20 mouse cellular contexts compared by ENCODE assay signal in genomic region chr3:66705766-66706165, GRCm38 (mm10).
A peak's percentile ranks its signal among the peaks of the same experiment; 100 is the strongest.
DNase-seq lines count a peak whose midpoint lies in the region; ATAC-seq lines count a peak whose summit lies in the region.
"Had no signal": no experiment of that assay in that cellular context is flagged by ENCODE, and none has a peak within 500 bp of the region (broad histone marks: within the 10 kb centered on the region; RNA-seq: fewer than 3 reads in every experiment).

No protein-coding gene starts in this region.

- H3K4me1 ChIP-seq in limb, embryonic 11.5 days (ENCODE audit: control insufficient read depth, insufficient read depth, low read length), result no peaks in the 10 kb centered on the region
- H3K4me1 ChIP-seq in limb, embryonic 10.5 days, result peaks cover 11% of the 10 kb centered on the region

- DNase-seq in limb, embryonic 11.5 days (ENCODE audit: low spot score), result peak; percentile 43
- no peak for DNase-seq in limb, embryonic 10.5 days (ENCODE audit: low spot score)
- DNase-seq in forelimb bud, embryonic 11.5 days (ENCODE audit: low read depth, low spot score), result peak; percentile 68
- no peak for DNase-seq in MN1 (ENCODE audit: low spot score)
- DNase-seq: adrenal gland, adult 2 months; adrenal gland, adult 8-10 months; adrenal gland, postnatal 10 days; adrenal gland, postnatal 14 days; adrenal gland, postnatal 25 days; adrenal gland, postnatal 36 days; B cell, adult 2 months; cerebellum, adult 11 months; cerebellum, adult 11-12 months; cerebellum, adult 18-20 months; cerebellum, adult 2 months had no signal

- no peaks in the 10 kb centered on the region for H3K27me3 ChIP-seq in limb, embryonic 11.5 days (ENCODE audit: control insufficient read depth, insufficient read depth, low read length)
- H3K27me3 ChIP-seq in limb, embryonic 10.5 days (ENCODE audit: low read depth, poor library complexity, severe bottlenecking), result no peaks in the 10 kb centered on the region
- H3K27me3 ChIP-seq: CH12.LX had no signal

- peak; percentile 86 for ATAC-seq in limb, embryonic 11.5 days (ENCODE audit: insufficient number of reproducible peaks, low FRiP score, low TSS enrichment, low read depth)
- ATAC-seq: activated CD4-positive, CD25-positive, alpha-beta regulatory T cell, adult 4 months; CD4-positive, CD25-positive, alpha-beta regulatory T cell, adult 4 months; Patski had no signal

- no peak overlapping the region for H3K4me3 ChIP-seq in limb, embryonic 11.5 days (ENCODE audit: low read depth, low read length)
- H3K4me3 ChIP-seq in limb, embryonic 10.5 days, result no peak overlapping the region

- no peak overlapping the region for H3K4me2 ChIP-seq in limb, embryonic 11.5 days (ENCODE audit: low read depth, severe bottlenecking)

- no peak overlapping the region for H3K27ac ChIP-seq in limb, embryonic 11.5 days (replicated peaks; ENCODE audit: low read depth, low read length)
- H3K27ac ChIP-seq in limb, embryonic 10.5 days, result no peak overlapping the region

- WGBS in limb, embryonic 11.5 days, result 63% methylated on average over 4 of the region's 4 CpGs
- WGBS in limb, embryonic 10.5 days, result 69% methylated on average over 4 of the region's 4 CpGs

- H3K9ac ChIP-seq in limb, embryonic 11.5 days (ENCODE audit: low read length), result no peak overlapping the region

- H3K9me3 ChIP-seq in limb, embryonic 11.5 days (ENCODE audit: control insufficient read depth, low read length), result no peaks in the 10 kb centered on the region
- no peaks in the 10 kb centered on the region for H3K9me3 ChIP-seq in limb, embryonic 10.5 days (replicated peaks)
- H3K9me3 ChIP-seq: G1E had no signal

- H3K36me3 ChIP-seq in limb, embryonic 11.5 days (ENCODE audit: control insufficient read depth, insufficient read depth, low read length), result no peaks in the 10 kb centered on the region
- H3K36me3 ChIP-seq in limb, embryonic 10.5 days, result no peaks in the 10 kb centered on the region
- H3K36me3 ChIP-seq: G1E had no signal

Comparison
In these comparisons a context has a peak if more than half of its experiments do, and no peak if none do; other contexts are left out.
1. DNase-seq: peak in limb, embryonic 11.5 days (single experiment) and forelimb bud, embryonic 11.5 days (single experiment); none in limb, embryonic 10.5 days (single experiment) and MN1 (single experiment).